Mouse (Mus musculus): Measurements from ENCODE around the gene Bhlhb9. TPM values are rescaled to one million over a fixed set of nuclear protein-coding genes. Genes with fewer than 3 reads are reported as not detected.
"Not testable (repeated sequence)": the region's sequence is repeated elsewhere in the genome, so short reads cannot be mapped to it uniquely, and the experiment has no call there.

Gene Bhlhb9
- total RNA-seq (2014; rRNA removed) = 47.6 and 65.9 TPM in 2 replicates
- polyA plus RNA-seq (2015; fragmentation: Nextera tagmentation; extraction: Ambion mirVana) = 96.4 and 98.2 TPM in 2 replicates

GRCm38 (mm10) chrX:135797212-135797644, at the start of gene Bhlhb9:
Gene Bhlhb9, plus strand, starts transcription at chrX:135797594.
- DNase-seq (ENCODE audit: low spot score) = peak; percentile 75
- ATAC-seq = peak; percentile 16
- not testable (repeated sequence) for H3K9me3 ChIP-seq (ENCODE audit: low read length); H3K4me1 ChIP-seq (ENCODE audit: insufficient read depth, low read length); H3K36me3 ChIP-seq (ENCODE audit: insufficient read depth, low read length); H3K27me3 ChIP-seq (ENCODE audit: insufficient read depth, low read length)
- H3K9ac ChIP-seq (replicated peaks; ENCODE audit: low read length) = peak within 1 kb of the TSS; percentile 65
- 40% methylated on average over 3 of the region's 5 CpGs for WGBS
- peak within 1 kb of the TSS; percentile 85 for H3K27ac ChIP-seq
- H3K4me2 ChIP-seq (ENCODE audit: low read depth, low read length) = peak within 1 kb of the TSS; percentile 51
- H3K4me3 ChIP-seq (ENCODE audit: low read length) = peak within 1 kb of the TSS; percentile 52
- peak; percentile 69 for TF ChIP-seq CTCF (IDR thresholded peaks at IDR 0.05; ENCODE audit: low read depth)

GRCm38 (mm10) chrX:135752832-135753231, 44.6 kb upstream of the Bhlhb9 start:
- DNase-seq (ENCODE audit: low spot score) = peak; percentile 81
- H3K4me3 ChIP-seq (ENCODE audit: low read length) = no peak overlapping the region
- WGBS = 4% methylated on average over 2 of the region's 2 CpGs
- no peaks in the 10 kb centered on the region for H3K4me1 ChIP-seq (ENCODE audit: insufficient read depth, low read length)
- H3K27me3 ChIP-seq (ENCODE audit: insufficient read depth, low read length) = no peaks in the 10 kb centered on the region
- no peak overlapping the region for H3K9ac ChIP-seq (replicated peaks; ENCODE audit: low read length)
- peak; percentile 75 for TF ChIP-seq CTCF (IDR thresholded peaks at IDR 0.05; ENCODE audit: low read depth)
- H3K9me3 ChIP-seq (ENCODE audit: low read length) = no peaks in the 10 kb centered on the region
- H3K36me3 ChIP-seq (ENCODE audit: insufficient read depth, low read length) = no peaks in the 10 kb centered on the region
- no peak overlapping the region for H3K27ac ChIP-seq
- H3K4me2 ChIP-seq (ENCODE audit: low read depth, low read length) = no peak overlapping the region
- peak; percentile 72; the same call in 1 of the 2 replicates for ATAC-seq

- ATAC-seq = no peak
Measured at GRCm38 (mm10) chrX:135761707-135762106, 35.7 kb upstream of the Bhlhb9 start.

GRCm38 (mm10) chrX:135768043-135768548, 29.3 kb upstream of the Bhlhb9 start:
- Histone ChIP-seq H3K9ac (replicated peaks; ENCODE audit: low read length) (no peak overlapping the region), H3K4me1 (ENCODE audit: insufficient read depth, low read length) (no peaks in the 10 kb centered on the region), H3K9me3 (ENCODE audit: low read length) (no peaks in the 10 kb centered on the region), H3K27ac (no peak overlapping the region), H3K4me3 (ENCODE audit: low read length) (no peak overlapping the region), H3K36me3 (ENCODE audit: insufficient read depth, low read length) (no peaks in the 10 kb centered on the region), H3K4me2 (ENCODE audit: low read depth, low read length) (no peak overlapping the region), H3K27me3 (ENCODE audit: insufficient read depth, low read length) (no peaks in the 10 kb centered on the region)
- WGBS = 80% methylated on average over 3 of the region's 3 CpGs
- no peak for DNase-seq (ENCODE audit: low spot score)
- no peak for ATAC-seq
- TF ChIP-seq CTCF (IDR thresholded peaks at IDR 0.05; ENCODE audit: low read depth) = no peak

More at GRCm38 (mm10) chrX:135761707-135762106, 35.7 kb upstream of the Bhlhb9 start:
- Histone ChIP-seq H3K9ac (replicated peaks; ENCODE audit: low read length) (no peak overlapping the region), H3K36me3 (ENCODE audit: insufficient read depth, low read length) (no peaks in the 10 kb centered on the region), H3K4me2 (ENCODE audit: low read depth, low read length) (no peak overlapping the region), H3K27me3 (ENCODE audit: insufficient read depth, low read length) (no peaks in the 10 kb centered on the region), H3K9me3 (ENCODE audit: low read length) (no peaks in the 10 kb centered on the region), H3K4me3 (ENCODE audit: low read length) (no peak overlapping the region), H3K4me1 (ENCODE audit: insufficient read depth, low read length) (no peaks in the 10 kb centered on the region), H3K27ac (no peak overlapping the region)
- DNase-seq (ENCODE audit: low spot score) = peak; percentile 40
- TF ChIP-seq CTCF (IDR thresholded peaks at IDR 0.05; ENCODE audit: low read depth) = peak; percentile 64

- no peaks in the 10 kb centered on the region for H3K9me3 ChIP-seq (ENCODE audit: low read length)
- DNase-seq (ENCODE audit: low spot score) (no peak), ATAC-seq (no peak)
- 79% methylated on average over 2 of the region's 2 CpGs for WGBS
- H3K4me3 ChIP-seq (ENCODE audit: low read length) = no peak overlapping the region
- H3K4me2 ChIP-seq (ENCODE audit: low read depth, low read length) = no peak overlapping the region
- no peaks in the 10 kb centered on the region for H3K27me3 ChIP-seq (ENCODE audit: insufficient read depth, low read length)
- no peaks in the 10 kb centered on the region for H3K36me3 ChIP-seq (ENCODE audit: insufficient read depth, low read length)
- no peak overlapping the region for H3K9ac ChIP-seq (replicated peaks; ENCODE audit: low read length)
- H3K4me1 ChIP-seq (ENCODE audit: insufficient read depth, low read length) = no peaks in the 10 kb centered on the region
- TF ChIP-seq CTCF (IDR thresholded peaks at IDR 0.05; ENCODE audit: low read depth) = no peak
- no peak overlapping the region for H3K27ac ChIP-seq
Measured at GRCm38 (mm10) chrX:135768565-135768964, 28.8 kb upstream of the Bhlhb9 start.

GRCm38 (mm10) chrX:135791536-135791935, 5.9 kb upstream of the Bhlhb9 start:
- no peak for ATAC-seq
- H3K9me3 ChIP-seq (ENCODE audit: low read length) = no peaks in the 10 kb centered on the region
- no peak for DNase-seq (ENCODE audit: low spot score)
- H3K36me3 ChIP-seq (ENCODE audit: insufficient read depth, low read length) = no peaks in the 10 kb centered on the region
- no peak overlapping the region for H3K4me2 ChIP-seq (ENCODE audit: low read depth, low read length)
- H3K4me1 ChIP-seq (ENCODE audit: insufficient read depth, low read length) = no peaks in the 10 kb centered on the region
- no peak overlapping the region for H3K27ac ChIP-seq
- H3K4me3 ChIP-seq (ENCODE audit: low read length) = no peak overlapping the region
- TF ChIP-seq CTCF (IDR thresholded peaks at IDR 0.05; ENCODE audit: low read depth) = no peak
- H3K27me3 ChIP-seq (ENCODE audit: insufficient read depth, low read length) = no peaks in the 10 kb centered on the region
- no peak overlapping the region for H3K9ac ChIP-seq (replicated peaks; ENCODE audit: low read length)

GRCm38 (mm10) chrX:135792326-135792725, 5.1 kb upstream of the Bhlhb9 start:
- Histone ChIP-seq H3K4me2 (ENCODE audit: low read depth, low read length) (no peak overlapping the region), H3K4me1 (ENCODE audit: insufficient read depth, low read length) (no peaks in the 10 kb centered on the region), H3K4me3 (ENCODE audit: low read length) (no peak overlapping the region), H3K27me3 (ENCODE audit: insufficient read depth, low read length) (no peaks in the 10 kb centered on the region), H3K9me3 (ENCODE audit: low read length) (no peaks in the 10 kb centered on the region), H3K36me3 (ENCODE audit: insufficient read depth, low read length) (no peaks in the 10 kb centered on the region), H3K27ac (no peak overlapping the region), H3K9ac (replicated peaks; ENCODE audit: low read length) (no peak overlapping the region)
- 73% methylated on average over 6 of the region's 6 CpGs for WGBS
- no peak for TF ChIP-seq CTCF (IDR thresholded peaks at IDR 0.05; ENCODE audit: low read depth)
- ATAC-seq (no peak), DNase-seq (ENCODE audit: low spot score) (no peak)

GRCm38 (mm10) chrX:135795591-135796304, 1.6 kb upstream of the Bhlhb9 start:
- Histone ChIP-seq H3K27ac (peak overlapping the region; percentile 85), H3K9ac (replicated peaks; ENCODE audit: low read length) (peak overlapping the region; percentile 65), H3K4me3 (ENCODE audit: low read length) (peak overlapping the region; percentile 52), H3K4me2 (ENCODE audit: low read depth, low read length) (peak overlapping the region; percentile 51; the same call in 1 of the 2 replicates)
- H3K27me3 ChIP-seq (ENCODE audit: insufficient read depth, low read length); H3K9me3 ChIP-seq (ENCODE audit: low read length); H3K4me1 ChIP-seq (ENCODE audit: insufficient read depth, low read length); H3K36me3 ChIP-seq (ENCODE audit: insufficient read depth, low read length): not testable (repeated sequence)
- 24% methylated on average over 25 of the region's 27 CpGs for WGBS
- ATAC-seq (peak; percentile 95), DNase-seq (ENCODE audit: low spot score) (peak; percentile 84)

GRCm38 (mm10) chrX:135796305-135797211, 836 bp upstream of the Bhlhb9 start:
- DNase-seq (ENCODE audit: low spot score) (peak; percentile 9), ATAC-seq (peak; percentile 15)
- not testable (repeated sequence) for H3K9me3 ChIP-seq (ENCODE audit: low read length); H3K36me3 ChIP-seq (ENCODE audit: insufficient read depth, low read length); H3K27me3 ChIP-seq (ENCODE audit: insufficient read depth, low read length); H3K4me1 ChIP-seq (ENCODE audit: insufficient read depth, low read length)
- peak overlapping the region; percentile 85 for H3K27ac ChIP-seq
- peak overlapping the region; percentile 65 for H3K9ac ChIP-seq (replicated peaks; ENCODE audit: low read length)
- peak overlapping the region; percentile 51 for H3K4me2 ChIP-seq (ENCODE audit: low read depth, low read length)
- peak overlapping the region; percentile 52 for H3K4me3 ChIP-seq (ENCODE audit: low read length)
- WGBS = 26% methylated on average over 25 of the region's 26 CpGs
